Mouse (Mus musculus) cortical plate, adult 2 months (tissue): ENCODE results near the gene Zfyve27.
A peak's percentile ranks its signal among the peaks of the same experiment; 100 is the strongest.

Experiments used
- CTCF ChIP-seq: fragments of 200-500 bp; IDR thresholded peaks from 2 replicates; pipeline ENCODE4 v1.5.1; 2011; ENCODE audit warnings: mild to moderate bottlenecking, control low read depth, low read length; ENCODE audit not compliant: insufficient read depth; ENCODE audit errors: extremely low read depth
- POLR2A ChIP-seq: fragments of 200-500 bp; IDR thresholded peaks from 2 replicates; pipeline ENCODE4 v1.6.1; 2011; ENCODE audit warnings: mild to moderate bottlenecking, low read length, control low read depth; ENCODE audit not compliant: insufficient read depth; ENCODE audit errors: extremely low read depth

- TF ChIP-seq POLR2A = no peak
- TF ChIP-seq CTCF = peak; percentile 81
Measured at GRCm38 (mm10) chr19:42217374-42217763, 53.6 kb downstream of the Zfyve27 start.
